ENCODE assay signal across 18 mouse cellular contexts in the genomic region with DNA sequence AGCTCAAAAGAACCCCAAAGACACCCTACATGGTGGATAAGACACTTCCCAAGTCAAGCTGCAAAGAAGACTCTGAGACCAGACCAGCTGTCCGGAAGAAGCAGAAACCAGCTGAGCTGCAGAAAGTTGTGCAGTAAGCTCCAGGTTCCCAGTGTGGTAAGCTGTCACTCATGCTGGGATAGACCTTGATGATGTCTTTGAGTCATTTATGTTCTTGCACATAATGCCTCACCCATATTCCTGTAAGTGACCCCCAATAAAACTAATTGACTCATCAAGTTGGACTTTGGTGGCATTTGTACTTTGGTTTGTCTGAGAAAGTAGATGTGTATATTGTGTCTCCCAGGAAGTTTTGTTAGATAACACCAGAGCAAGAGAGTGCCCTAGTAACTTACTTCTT. TPM values are rescaled to one million over a fixed set of nuclear protein-coding genes. Genes with fewer than 3 reads are reported as not detected.
DNase-seq lines count a peak whose midpoint lies in the region; ATAC-seq and TF ChIP-seq lines count a peak whose summit lies in the region.
"Had no signal": no experiment of that assay in that cellular context is flagged by ENCODE, and none has a peak within 500 bp of the region (broad histone marks: within the 10 kb centered on the region; RNA-seq: fewer than 3 reads in every experiment).

No protein-coding gene starts in this region.

- H3K9me3 ChIP-seq in intestine, embryonic 15.5 days: no peaks in the 10 kb centered on the region
- H3K9me3 ChIP-seq in intestine, embryonic 16.5 days (ENCODE audit: control insufficient read depth, low read length): no peaks in the 10 kb centered on the region
- no peaks in the 10 kb centered on the region for H3K9me3 ChIP-seq in midbrain, postnatal 0 days (ENCODE audit: low read length)
- H3K9me3 ChIP-seq: embryonic facial prominence, embryonic 10.5 days; embryonic facial prominence, embryonic 12.5 days; forebrain, embryonic 13.5 days; forebrain, embryonic 15.5 days had no signal

- ATAC-seq in intestine, embryonic 15.5 days: peak; percentile 90
- peak; percentile 94 for ATAC-seq in intestine, embryonic 16.5 days
- ATAC-seq in midbrain, postnatal 0 days (ENCODE audit: low FRiP score): no peak
- ATAC-seq: forebrain, embryonic 13.5 days; forebrain, embryonic 15.5 days; forebrain, postnatal 0 days had no signal

- no peak for DNase-seq in midbrain, postnatal 0 days (ENCODE audit: low spot score)
- DNase-seq in adrenal gland, postnatal 25 days: no peak
- DNase-seq: adrenal gland, adult 2 months; adrenal gland, postnatal 10 days; adrenal gland, postnatal 36 days; cerebellum, adult 11-12 months; cerebellum, adult 2 months; cerebellum, adult 9-10 months; cerebellum, postnatal 10 days; cerebellum, postnatal 25 days; forebrain, postnatal 0 days had no signal

- H3K4me1 ChIP-seq in intestine, embryonic 15.5 days (replicated peaks): no peaks in the 10 kb centered on the region
- H3K4me1 ChIP-seq in intestine, embryonic 16.5 days (ENCODE audit: control insufficient read depth, insufficient read depth, low read length): no peaks in the 10 kb centered on the region
- H3K4me1 ChIP-seq in small intestine, adult 2 months (ENCODE audit: control insufficient read depth, insufficient read depth, insufficient read length, low read length): peaks cover 16% of the 10 kb centered on the region
- no peaks in the 10 kb centered on the region for H3K4me1 ChIP-seq in midbrain, postnatal 0 days (ENCODE audit: insufficient read depth, low read length)
- H3K4me1 ChIP-seq: embryonic facial prominence, embryonic 10.5 days; embryonic facial prominence, embryonic 12.5 days; forebrain, embryonic 13.5 days; forebrain, embryonic 15.5 days had no signal

- no peaks in the 10 kb centered on the region for H3K36me3 ChIP-seq in intestine, embryonic 15.5 days
- H3K36me3 ChIP-seq in intestine, embryonic 16.5 days (ENCODE audit: control insufficient read depth, insufficient read depth, low read length): no peaks in the 10 kb centered on the region
- no peaks in the 10 kb centered on the region for H3K36me3 ChIP-seq in small intestine, adult 2 months (ENCODE audit: control insufficient read depth, insufficient read depth, low read length)
- no peaks in the 10 kb centered on the region for H3K36me3 ChIP-seq in midbrain, postnatal 0 days (ENCODE audit: insufficient read depth, low read length)
- H3K36me3 ChIP-seq: embryonic facial prominence, embryonic 10.5 days; embryonic facial prominence, embryonic 12.5 days; forebrain, embryonic 15.5 days had no signal

- WGBS in intestine, embryonic 15.5 days: 83% methylated on average over 1 of the region's 1 CpGs
- 77% methylated on average over 1 of the region's 1 CpGs for WGBS in intestine, embryonic 16.5 days
- 39% methylated on average over 1 of the region's 1 CpGs for WGBS in small intestine, adult 2 months
- WGBS in midbrain, postnatal 0 days: 100% methylated on average over 1 of the region's 1 CpGs

- no peak overlapping the region for H3K9ac ChIP-seq in intestine, embryonic 15.5 days
- no peak overlapping the region for H3K9ac ChIP-seq in intestine, embryonic 16.5 days (ENCODE audit: low read depth, low read length)
- H3K9ac ChIP-seq in midbrain, postnatal 0 days (replicated peaks; ENCODE audit: low read length, poor library complexity, severe bottlenecking): no peak overlapping the region
- H3K9ac ChIP-seq: embryonic facial prominence, embryonic 12.5 days; forebrain, embryonic 13.5 days; forebrain, embryonic 15.5 days; forebrain, postnatal 0 days had no signal

- no peak overlapping the region for H3K4me3 ChIP-seq in intestine, embryonic 15.5 days (replicated peaks)
- no peak overlapping the region for H3K4me3 ChIP-seq in intestine, embryonic 16.5 days (ENCODE audit: low read length)
- H3K4me3 ChIP-seq in small intestine, adult 2 months (ENCODE audit: low read depth, low read length): no peak overlapping the region
- H3K4me3 ChIP-seq in midbrain, postnatal 0 days (ENCODE audit: low read depth, low read length): no peak overlapping the region
- H3K4me3 ChIP-seq: embryonic facial prominence, embryonic 10.5 days; embryonic facial prominence, embryonic 12.5 days; forebrain, embryonic 13.5 days; forebrain, embryonic 15.5 days had no signal

- TF ChIP-seq POLR2A in small intestine, adult 2 months (IDR thresholded peaks at IDR 0.05; ENCODE audit: low read depth, low read length): no peak

- H3K27me3 ChIP-seq in intestine, embryonic 15.5 days (replicated peaks): no peaks in the 10 kb centered on the region
- no peaks in the 10 kb centered on the region for H3K27me3 ChIP-seq in intestine, embryonic 16.5 days (replicated peaks; ENCODE audit: control insufficient read depth, insufficient read depth, low read length)
- H3K27me3 ChIP-seq in small intestine, adult 2 months (ENCODE audit: control insufficient read depth, insufficient read depth, low read length): no peaks in the 10 kb centered on the region
- no peaks in the 10 kb centered on the region for H3K27me3 ChIP-seq in midbrain, postnatal 0 days (ENCODE audit: insufficient read depth, low read length)
- H3K27me3 ChIP-seq: embryonic facial prominence, embryonic 12.5 days; forebrain, embryonic 13.5 days; forebrain, embryonic 15.5 days had no signal

- H3K4me2 ChIP-seq in intestine, embryonic 15.5 days (replicated peaks): no peak overlapping the region
- no peak overlapping the region for H3K4me2 ChIP-seq in intestine, embryonic 16.5 days (ENCODE audit: low read depth, low read length)
- no peak overlapping the region for H3K4me2 ChIP-seq in midbrain, postnatal 0 days (ENCODE audit: low read depth, low read length, poor library complexity, severe bottlenecking)
- H3K4me2 ChIP-seq: embryonic facial prominence, embryonic 12.5 days; forebrain, embryonic 13.5 days; forebrain, embryonic 15.5 days had no signal

- TF ChIP-seq CTCF in small intestine, adult 2 months (IDR thresholded peaks at IDR 0.05; ENCODE audit: extremely low read depth, insufficient read length, insufficient replicate concordance, low read depth, low read length): no peak
- no peak for TF ChIP-seq CTCF in midbrain, postnatal 0 days (IDR thresholded peaks at IDR 0.05)

- H3K27ac ChIP-seq in intestine, embryonic 15.5 days: no peak overlapping the region
- H3K27ac ChIP-seq in intestine, embryonic 16.5 days (ENCODE audit: low read length): peak overlapping the region; percentile 4; the same call in 1 of the 2 replicates
- H3K27ac ChIP-seq in small intestine, adult 2 months (ENCODE audit: insufficient read depth, low read depth, low read length): peak overlapping the region; percentile 68
- no peak overlapping the region for H3K27ac ChIP-seq in midbrain, postnatal 0 days (ENCODE audit: low read depth, low read length)
- H3K27ac ChIP-seq: embryonic facial prominence, embryonic 10.5 days; embryonic facial prominence, embryonic 12.5 days; forebrain, embryonic 13.5 days; forebrain, embryonic 15.5 days had no signal

RNA-seq across cellular contexts. Expression of gene Casp8, which starts 17.6 kb away (rescaled TPM):
- 51.6 and 52.8 TPM in 2 replicates for polyA plus RNA-seq in intestine, embryonic 15.5 days (2015; fragmentation: Nextera tagmentation; extraction: Ambion mirVana)
- polyA plus RNA-seq in intestine, embryonic 16.5 days (2015; fragmentation: Nextera tagmentation; extraction: Ambion mirVana): 54.3 and 56.4 TPM in 2 replicates
- 4.1 and 9.4 TPM in 2 replicates for polyA plus RNA-seq in small intestine, adult 2 months (2012; rRNA removed)
- total RNA-seq in midbrain, postnatal 0 days (2014; rRNA removed): 2.2 and 2.5 TPM in 2 replicates
- polyA plus RNA-seq in midbrain, postnatal 0 days (2015; fragmentation: Nextera tagmentation; extraction: Ambion mirVana): 3.5 and 4.3 TPM in 2 replicates
- total RNA-seq in adrenal gland, postnatal 25 days (2021): 19.7 and 20.4 TPM in 2 replicates

Comparison
In these comparisons a context has a peak if more than half of its experiments do, and no peak if none do; other contexts are left out.
1. H3K27ac ChIP-seq: peak in intestine, embryonic 16.5 days (single experiment) and small intestine, adult 2 months (single experiment); none in intestine, embryonic 15.5 days (single experiment) and midbrain, postnatal 0 days (single experiment).